Mouse (Mus musculus) kidney, embryonic 16.5 days (tissue): Measurements from ENCODE around the gene Coq8a. TPM values are rescaled to one million over a fixed set of nuclear protein-coding genes. Genes with fewer than 3 reads are reported as not detected.

ENCODE experiments used
- ATAC-seq: fragments of 200-750 bp; cut with Nextera tagmentation; 2 replicates; pipeline ENCODE4 v1.8.0; 2017; ENCODE audit warnings: moderate TSS enrichment; ENCODE audit not compliant: low FRiP score, low TSS enrichment
- H3K27ac ChIP-seq: fragments of 300-500 bp; sonication (generic); 2 replicates; pipeline ENCODE4 v1.5.1; 2014; ENCODE audit warnings: low read length
- H3K27me3 ChIP-seq: fragments of 300-500 bp; sonication (generic); 2 replicates; pipeline ENCODE4 v1.6.1; 2014; ENCODE audit warnings: low read length, control low read depth, mixed read lengths; ENCODE audit not compliant: insufficient read depth
- H3K36me3 ChIP-seq: fragments of 300-500 bp; sonication (generic); 2 replicates; pipeline ENCODE4 v1.6.1; 2014; ENCODE audit warnings: low read length, control low read depth, mixed read lengths; ENCODE audit not compliant: insufficient read depth
- H3K4me1 ChIP-seq: fragments of 300-500 bp; sonication (generic); 2 replicates; pipeline ENCODE4 v1.6.1; 2014; ENCODE audit warnings: low read length, control low read depth, mixed read lengths; ENCODE audit not compliant: insufficient read depth
- H3K4me2 ChIP-seq: fragments of 300-500 bp; sonication (generic); replicated peaks from 2 replicates; pipeline ENCODE4 v1.6.1; 2014; ENCODE audit warnings: low read depth, low read length
- H3K4me3 ChIP-seq: fragments of 300-500 bp; sonication (generic); 2 replicates; pipeline ENCODE4 v1.5.1; 2014; ENCODE audit warnings: mild to moderate bottlenecking, low read length
- H3K9ac ChIP-seq: fragments of 300-500 bp; sonication (generic); replicated peaks from 2 replicates; pipeline ENCODE4 v1.6.1; 2014; ENCODE audit warnings: low read length
- H3K9me3 ChIP-seq: fragments of 300-500 bp; sonication (generic); 2 replicates; pipeline ENCODE4 v1.6.1; 2016; ENCODE audit warnings: low read length, control low read depth
- WGBS: fragments of 180-500 bp; shearing (Covaris S2); extraction: QIAGEN DNeasy Blood & Tissue Kit; methylation state at CpG from one replicate; pipeline ENCODE4 v1.1.7; 2014; 5-methylcytosine and 5-hydroxymethylcytosine counted together
- polyA plus RNA-seq: library from polyadenylated mRNA; unstranded; fragments of >200 nt; fragmentation: Nextera tagmentation; extraction: Ambion mirVana; gene quantifications from 2 replicates; pipeline ENCODE4 v1.2.1, GENCODE M21; 2015

Gene Coq8a
- polyA plus RNA-seq, 1 experiment from 2014 or later = 21.8 TPM

DNA sequence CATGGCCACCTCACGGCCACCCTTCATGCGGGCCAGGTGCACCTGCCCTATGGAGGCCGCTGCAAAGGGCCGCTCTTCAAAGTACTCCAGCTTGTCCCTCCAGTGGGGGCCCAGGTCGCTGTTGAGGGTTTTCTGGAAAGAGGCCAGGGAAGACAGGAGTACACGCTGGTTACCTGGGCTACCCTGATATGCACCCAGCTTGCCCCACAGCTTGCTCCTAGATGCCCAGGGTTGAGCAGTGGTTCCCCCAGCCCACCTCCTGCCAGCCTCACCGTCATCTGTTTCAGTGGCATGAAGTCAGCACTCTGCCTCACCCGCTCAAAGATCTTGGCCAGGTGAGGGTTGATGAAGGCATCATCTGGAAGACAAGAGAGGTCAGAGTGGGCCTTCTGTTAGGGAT is 29.3 kb downstream of the Coq8a start:
- no peak overlapping the region for H3K9ac ChIP-seq
- WGBS = 90% methylated on average over 8 of the region's 8 CpGs
- no peak for ATAC-seq
- no peaks in the 10 kb centered on the region for H3K27me3 ChIP-seq
- H3K4me2 ChIP-seq = no peak overlapping the region
- no peaks in the 10 kb centered on the region for H3K9me3 ChIP-seq
- no peaks in the 10 kb centered on the region for H3K4me1 ChIP-seq
- no peak overlapping the region for H3K4me3 ChIP-seq
- H3K27ac ChIP-seq = no peak overlapping the region
- H3K36me3 ChIP-seq = 0 out of 2 replicates have a peak, but pooled peaks cover 7% of the 10 kb centered on the region

DNA sequence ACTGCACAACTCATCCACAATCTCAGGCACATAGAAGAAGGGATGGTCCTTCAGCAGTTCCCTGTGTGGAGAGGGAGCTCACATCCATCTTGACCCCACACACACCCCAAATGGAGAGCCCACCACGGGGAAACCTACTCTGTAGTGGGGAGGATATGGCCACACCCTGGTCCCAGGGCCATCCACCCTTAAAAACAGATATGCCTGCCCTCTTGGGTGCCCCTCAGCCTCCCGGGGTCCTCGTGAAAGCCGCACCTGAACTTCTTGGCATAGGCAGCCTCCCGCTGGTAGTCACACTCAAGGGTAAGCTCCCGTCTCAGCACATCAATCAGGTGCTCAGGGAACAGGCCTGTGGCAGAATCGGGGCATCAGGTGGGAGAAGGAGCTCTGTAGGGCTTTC is 30.2 kb downstream of the Coq8a start:
- Histone ChIP-seq H3K27me3 (no peaks in the 10 kb centered on the region), H3K4me1 (no peaks in the 10 kb centered on the region), H3K27ac (no peak overlapping the region), H3K4me3 (no peak overlapping the region), H3K36me3 (0 out of 2 replicates have a peak, but pooled peaks cover 7% of the 10 kb centered on the region), H3K4me2 (no peak overlapping the region), H3K9ac (no peak overlapping the region), H3K9me3 (no peaks in the 10 kb centered on the region)
- ATAC-seq = no peak
- WGBS = 89% methylated on average over 7 of the region's 7 CpGs

DNA sequence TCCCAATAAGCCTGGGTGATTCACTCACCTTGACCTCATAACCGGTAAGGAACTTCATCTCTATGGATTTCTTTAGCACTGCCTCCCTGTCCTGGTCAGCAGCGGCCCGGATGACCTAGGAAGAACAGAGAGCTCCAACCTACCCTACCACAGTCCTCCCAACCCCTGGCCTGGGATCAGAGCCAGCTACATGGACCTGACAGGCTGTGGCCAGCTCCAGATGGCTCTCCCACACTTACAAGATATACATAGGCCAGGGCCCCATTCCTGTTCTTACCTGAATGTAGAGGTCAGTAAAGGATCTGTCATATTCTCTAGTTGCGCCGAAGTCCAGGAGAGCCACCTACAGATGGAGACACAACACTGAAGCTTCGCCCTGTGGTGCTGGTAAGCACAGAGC is 31.1 kb downstream of the Coq8a start:
- H3K4me1 ChIP-seq = no peaks in the 10 kb centered on the region
- no peak for ATAC-seq
- H3K4me3 ChIP-seq = no peak overlapping the region
- no peaks in the 10 kb centered on the region for H3K9me3 ChIP-seq
- no peak overlapping the region for H3K27ac ChIP-seq
- 89% methylated on average over 6 of the region's 6 CpGs for WGBS
- H3K9ac ChIP-seq = no peak overlapping the region
- no peak overlapping the region for H3K4me2 ChIP-seq
- H3K36me3 ChIP-seq = peaks cover 7% of the 10 kb centered on the region; the same call in 1 of the 2 replicates
- H3K27me3 ChIP-seq = no peaks in the 10 kb centered on the region

DNA sequence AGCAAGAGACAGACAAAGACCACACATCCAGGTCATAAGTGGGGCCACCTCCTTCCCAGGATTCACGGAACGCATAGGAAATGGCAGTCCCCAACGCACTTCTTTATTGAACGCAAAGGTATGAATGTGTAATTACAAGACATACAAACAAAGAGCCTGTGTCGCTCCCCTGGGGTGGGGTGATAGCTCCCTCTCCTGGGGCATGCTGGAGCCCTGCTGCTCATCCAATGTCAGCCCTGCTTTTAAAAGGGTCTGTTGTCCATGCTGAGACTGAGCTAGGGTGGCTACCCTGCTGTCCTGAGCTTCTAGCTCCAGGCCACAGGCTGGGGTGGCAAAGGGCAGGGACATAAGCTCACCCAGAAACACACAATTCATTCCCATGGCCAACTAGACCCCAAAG is 32.9 kb downstream of the Coq8a start:
- no peaks in the 10 kb centered on the region for H3K27me3 ChIP-seq
- ATAC-seq = no peak
- H3K4me3 ChIP-seq = no peak overlapping the region
- H3K9ac ChIP-seq = no peak overlapping the region
- no peaks in the 10 kb centered on the region for H3K4me1 ChIP-seq
- H3K36me3 ChIP-seq = peaks cover 13% of the 10 kb centered on the region; the same call in 1 of the 2 replicates
- no peak overlapping the region for H3K27ac ChIP-seq
- H3K9me3 ChIP-seq = no peaks in the 10 kb centered on the region
- WGBS = 94% methylated on average over 5 of the region's 5 CpGs
- no peak overlapping the region for H3K4me2 ChIP-seq

DNA sequence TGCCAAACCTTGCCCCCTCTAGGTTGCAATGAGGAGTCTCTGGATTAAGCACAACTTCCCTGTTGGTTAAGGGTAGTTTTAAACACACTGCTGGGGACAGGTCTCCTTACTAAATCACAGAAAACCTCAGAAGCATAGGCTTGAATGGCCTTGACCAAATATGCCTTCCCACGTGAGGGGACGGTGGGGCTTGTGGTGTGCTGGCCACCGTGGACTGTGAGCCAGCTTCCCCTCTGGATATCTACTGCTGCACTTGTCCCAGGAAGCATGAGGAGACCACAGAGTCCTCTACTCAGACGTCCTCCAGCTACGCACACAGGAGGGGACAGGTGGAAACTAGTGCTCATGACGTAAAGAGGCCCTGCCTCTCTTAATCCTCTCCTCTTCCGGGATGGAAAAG is 36.4 kb downstream of the Coq8a start:
- WGBS = 82% methylated on average over 7 of the region's 7 CpGs
- Histone ChIP-seq H3K36me3 (peaks cover 19% of the 10 kb centered on the region), H3K9ac (no peak overlapping the region), H3K27me3 (no peaks in the 10 kb centered on the region), H3K27ac (no peak overlapping the region), H3K9me3 (no peaks in the 10 kb centered on the region), H3K4me1 (no peaks in the 10 kb centered on the region), H3K4me2 (no peak overlapping the region), H3K4me3 (no peak overlapping the region)
- ATAC-seq = no peak

DNA sequence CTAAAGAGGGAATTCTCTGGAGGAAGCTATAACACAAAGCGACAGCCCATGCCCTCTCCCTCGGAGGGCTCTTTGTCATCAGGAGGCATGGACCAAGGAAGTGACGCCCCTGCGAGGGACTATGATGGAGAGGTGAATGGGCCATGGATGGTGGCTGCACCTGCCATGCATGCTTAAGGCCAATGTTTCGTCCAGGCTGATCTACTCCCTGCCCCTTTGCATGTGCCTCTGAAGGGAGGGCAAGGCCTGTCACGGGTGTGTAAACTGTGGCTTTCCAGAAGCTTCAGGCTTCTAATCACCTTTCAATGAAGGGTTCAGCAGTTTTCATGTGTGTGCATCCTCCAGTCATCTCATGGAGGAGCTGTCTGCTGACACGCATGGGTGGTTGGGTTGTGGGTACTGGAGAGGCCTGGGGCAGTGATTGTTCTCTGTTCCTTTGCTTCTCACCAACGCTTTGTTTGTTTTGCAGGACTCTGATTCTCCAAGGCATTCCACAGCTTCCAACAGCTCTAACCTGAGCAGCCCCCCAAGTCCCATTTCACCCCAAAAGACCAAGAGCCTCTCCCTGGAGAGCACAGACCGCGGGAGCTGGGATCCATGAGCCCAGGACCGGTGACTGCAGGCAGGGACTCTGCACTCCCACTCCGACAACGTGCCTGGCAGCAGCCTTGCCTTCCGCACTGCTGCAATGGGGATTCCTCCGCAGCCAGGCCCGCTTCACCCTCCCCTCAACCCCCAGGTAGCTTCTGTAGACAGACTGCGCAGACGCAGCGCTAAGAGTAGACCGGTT is 37.6 kb downstream of the Coq8a start:
- H3K27ac ChIP-seq = no peak overlapping the region
- 76% methylated on average over 20 of the region's 20 CpGs for WGBS
- peak; percentile 76; the same call in 1 of the 2 replicates for ATAC-seq

DNA sequence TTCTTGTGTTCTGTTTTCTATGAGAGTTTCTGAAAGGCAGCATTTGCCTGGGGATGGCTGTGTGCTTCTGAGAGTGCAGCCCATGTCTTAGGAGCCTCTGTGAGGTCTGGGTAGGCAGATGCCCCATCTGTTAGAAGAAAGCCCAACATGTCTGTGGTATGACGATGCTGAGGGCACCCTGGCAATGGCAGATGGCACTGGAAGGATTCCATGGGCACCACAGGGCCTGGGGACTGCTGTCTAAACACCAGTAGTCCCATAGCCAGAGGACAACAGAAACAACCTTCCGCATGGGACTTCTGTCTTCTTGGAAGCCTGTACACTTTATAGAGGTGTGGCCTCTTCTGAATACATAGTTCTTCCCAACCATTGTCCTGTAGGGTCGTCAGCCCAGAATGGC is 38.2 kb downstream of the Coq8a start:
- Histone ChIP-seq H3K4me3 (no peak overlapping the region), H3K4me2 (no peak overlapping the region), H3K4me1 (no peaks in the 10 kb centered on the region), H3K9ac (no peak overlapping the region), H3K27me3 (no peaks in the 10 kb centered on the region), H3K36me3 (peaks cover 19% of the 10 kb centered on the region), H3K27ac (no peak overlapping the region), H3K9me3 (no peaks in the 10 kb centered on the region)
- WGBS = 76% methylated on average over 3 of the region's 3 CpGs
- ATAC-seq = no peak

More for the DNA sequence above, 37.6 kb downstream of the Coq8a start:
- no peak overlapping the region for H3K4me2 ChIP-seq
- no peak overlapping the region for H3K4me3 ChIP-seq
- H3K4me1 ChIP-seq = no peaks in the 10 kb centered on the region
- no peak overlapping the region for H3K9ac ChIP-seq
- H3K36me3 ChIP-seq = peaks cover 19% of the 10 kb centered on the region
- H3K27me3 ChIP-seq = no peaks in the 10 kb centered on the region
- no peaks in the 10 kb centered on the region for H3K9me3 ChIP-seq

DNA sequence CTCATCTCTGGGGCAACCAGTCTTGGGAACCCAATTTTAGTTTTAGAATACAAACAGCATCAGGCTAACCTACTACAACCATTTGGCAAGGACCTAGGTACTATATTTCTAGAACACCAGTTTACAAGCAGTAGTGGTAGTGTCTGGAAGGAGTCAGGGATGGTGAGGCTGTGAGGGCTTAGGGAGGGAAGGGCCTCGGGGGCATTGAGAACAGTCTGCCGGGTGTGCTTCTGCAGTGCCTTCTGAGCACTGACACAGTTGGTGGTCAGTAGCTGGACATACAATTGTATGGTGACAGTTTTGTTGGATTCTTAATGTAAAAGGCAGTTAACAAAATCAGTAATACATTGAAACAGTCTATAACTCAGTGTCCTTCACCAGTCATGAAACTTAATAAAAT is 38.9 kb downstream of the Coq8a start:
- no peaks in the 10 kb centered on the region for H3K9me3 ChIP-seq
- H3K27ac ChIP-seq = no peak overlapping the region
- 0 out of 2 replicates have a peak overlapping the region, but pooled peaks have one; percentile 25 for H3K9ac ChIP-seq
- no peaks in the 10 kb centered on the region for H3K4me1 ChIP-seq
- H3K36me3 ChIP-seq = peaks cover 13% of the 10 kb centered on the region
- H3K27me3 ChIP-seq = no peaks in the 10 kb centered on the region
- ATAC-seq = no peak
- WGBS = 75% methylated on average over 2 of the region's 2 CpGs
- no peak overlapping the region for H3K4me2 ChIP-seq
- H3K4me3 ChIP-seq = no peak overlapping the region

DNA sequence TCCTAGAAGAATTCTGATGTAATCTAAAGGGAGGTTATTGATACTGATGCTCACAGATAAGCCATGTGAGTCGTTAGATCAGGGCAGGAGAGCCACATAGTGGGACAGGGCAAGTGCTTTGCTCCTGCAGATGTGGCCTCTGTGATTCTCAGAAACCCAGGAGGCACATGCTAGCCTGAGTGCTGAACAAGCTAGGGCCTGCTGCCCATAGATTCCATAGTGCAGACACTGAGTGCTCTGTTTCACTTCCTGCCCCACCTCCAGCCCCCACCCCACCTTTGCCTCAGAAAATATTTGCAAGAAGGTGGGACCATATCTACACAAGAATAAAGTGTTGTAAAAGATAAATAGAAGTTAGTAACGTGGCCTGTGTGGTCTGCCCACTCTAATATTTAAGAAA is 40.8 kb downstream of the Coq8a start:
- no peak for ATAC-seq
- Histone ChIP-seq H3K9ac (no peak overlapping the region), H3K27ac (no peak overlapping the region), H3K27me3 (no peaks in the 10 kb centered on the region), H3K9me3 (no peaks in the 10 kb centered on the region), H3K36me3 (peaks cover 14% of the 10 kb centered on the region), H3K4me3 (no peak overlapping the region), H3K4me1 (no peaks in the 10 kb centered on the region), H3K4me2 (no peak overlapping the region)
- WGBS = 66% methylated on average over 2 of the region's 2 CpGs

DNA sequence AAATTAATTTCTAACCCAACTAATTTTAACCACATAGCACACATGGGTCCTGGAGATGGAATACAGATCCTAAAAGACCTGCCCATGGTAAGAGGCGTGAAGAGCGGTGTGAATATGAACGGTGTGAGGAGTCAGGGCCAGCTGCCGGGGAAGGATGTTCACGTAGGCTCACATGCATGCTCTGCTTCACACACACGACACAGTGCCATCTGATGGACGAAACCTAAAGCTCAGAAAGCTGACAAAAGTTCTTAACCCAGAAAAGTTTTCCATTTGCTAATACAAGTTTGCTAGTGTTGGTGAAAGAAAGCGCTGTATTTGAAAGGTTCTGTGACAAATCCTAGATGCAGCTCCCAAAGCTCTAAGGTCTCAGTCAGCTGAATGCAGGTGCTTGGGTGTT is 48.2 kb downstream of the Coq8a start:
- Histone ChIP-seq H3K27ac (no peak overlapping the region), H3K4me1 (no peaks in the 10 kb centered on the region), H3K9ac (no peak overlapping the region), H3K36me3 (peaks cover 43% of the 10 kb centered on the region), H3K9me3 (no peaks in the 10 kb centered on the region), H3K4me2 (no peak overlapping the region), H3K27me3 (no peaks in the 10 kb centered on the region), H3K4me3 (no peak overlapping the region)
- WGBS = 81% methylated on average over 8 of the region's 8 CpGs
- no peak for ATAC-seq
